Mouse (Mus musculus) telencephalon, adult 2 months (tissue): ENCODE results near the gene Brca2.
A peak's percentile ranks its signal among the peaks of the same experiment; 100 is the strongest.

ENCODE experiments used
- DNase-seq: peaks from one replicate; pipeline ENCODE4 v3.0.0-alpha.2; 2011; ENCODE audit warnings: low read depth, low spot score

Gene Brca2

GRCm38 (mm10) chr5:150564426-150564825 is 42.0 kb downstream of the Brca2 start:
- no peak for DNase-seq

- peak; percentile 78 for DNase-seq
Measured at GRCm38 (mm10) chr5:150566226-150566625, 43.8 kb downstream of the Brca2 start.

- no peak for DNase-seq
Measured at GRCm38 (mm10) chr5:150566971-150567370, 44.5 kb downstream of the Brca2 start.

- DNase-seq = no peak
Measured at GRCm38 (mm10) chr5:150570496-150571219, 48.2 kb downstream of the Brca2 start.

- DNase-seq = no peak
Measured at GRCm38 (mm10) chr5:150574403-150574802, 52.0 kb downstream of the Brca2 start.

GRCm38 (mm10) chr5:150574885-150575284 is 52.5 kb downstream of the Brca2 start:
- no peak for DNase-seq

- no peak for DNase-seq
Measured at GRCm38 (mm10) chr5:150576832-150577231, 54.4 kb downstream of the Brca2 start.

- DNase-seq = no peak
Measured at GRCm38 (mm10) chr5:150578613-150579171, 56.3 kb downstream of the Brca2 start.

GRCm38 (mm10) chr5:150581180-150581579 is 58.8 kb downstream of the Brca2 start:
- no peak for DNase-seq

- DNase-seq = no peak
Measured at GRCm38 (mm10) chr5:150583181-150583580, 60.8 kb downstream of the Brca2 start.

- DNase-seq = no peak
Measured at GRCm38 (mm10) chr5:150583622-150584336, 61.3 kb downstream of the Brca2 start.

GRCm38 (mm10) chr5:150584337-150584729 is 61.9 kb downstream of the Brca2 start:
- no peak for DNase-seq

GRCm38 (mm10) chr5:150589945-150590344 is 67.5 kb downstream of the Brca2 start:
- no peak for DNase-seq

- DNase-seq = no peak
Measured at GRCm38 (mm10) chr5:150592186-150592903, 69.9 kb downstream of the Brca2 start.

- DNase-seq = no peak
Measured at GRCm38 (mm10) chr5:150592904-150593755, 70.7 kb downstream of the Brca2 start.

GRCm38 (mm10) chr5:150593756-150594648 is 71.6 kb downstream of the Brca2 start:
- DNase-seq = no peak

- no peak for DNase-seq
Measured at GRCm38 (mm10) chr5:150594649-150595339, 72.4 kb downstream of the Brca2 start.

- DNase-seq = no peak
Measured at GRCm38 (mm10) chr5:150595366-150596016, 73.1 kb downstream of the Brca2 start.

GRCm38 (mm10) chr5:150597088-150597487 is 74.7 kb downstream of the Brca2 start, which contains the start of gene N4bp2l1:
Gene N4bp2l1, minus strand, starts transcription at chr5:150597188.
- DNase-seq = no peak
